Comparison of ENCODE assay signal across 25 mouse cellular contexts in the genomic region with DNA sequence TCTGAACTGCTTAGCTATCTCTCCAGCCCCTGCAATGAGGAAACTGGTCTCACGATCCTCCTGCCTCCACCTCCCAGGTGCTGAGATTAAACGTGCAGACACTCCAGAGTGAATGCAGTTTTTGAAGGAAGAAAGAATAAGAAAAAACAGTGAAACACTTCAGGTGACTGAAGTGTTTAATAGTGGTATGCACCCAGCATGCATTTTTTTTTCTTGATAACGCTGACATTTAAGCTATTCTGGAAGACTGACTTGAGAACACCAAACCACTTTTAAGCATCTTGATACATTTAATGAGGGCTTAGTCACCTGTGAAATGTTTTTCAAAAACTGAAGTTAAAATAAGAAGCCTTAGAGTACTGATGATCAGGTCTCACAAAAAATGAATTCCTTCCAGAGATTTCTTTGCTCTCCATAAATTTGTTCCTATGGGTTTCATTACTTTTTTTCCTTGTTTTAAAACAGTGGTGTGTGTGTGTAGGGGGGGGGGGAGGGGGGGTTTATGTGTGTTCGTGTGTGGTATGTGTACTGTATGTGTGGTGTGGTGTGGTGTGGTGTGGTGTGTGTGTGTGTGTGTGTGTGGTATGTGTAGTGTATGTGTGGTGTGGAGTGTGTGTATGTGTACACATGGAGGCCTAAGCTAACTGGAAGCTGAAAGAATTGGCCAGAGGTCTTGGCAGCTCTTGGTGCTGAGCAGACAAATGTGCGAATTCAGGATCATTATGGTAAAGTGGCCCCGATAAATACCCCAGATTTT.
"Had no signal": no experiment of that assay in that cellular context is flagged by ENCODE, and none has a peak within 500 bp of the region (broad histone marks: within the 10 kb centered on the region; RNA-seq: fewer than 3 reads in every experiment).

No protein-coding gene starts in this region.

- ATAC-seq: hindbrain, postnatal 0 days; intestine, embryonic 16.5 days had no signal

- H3K27ac ChIP-seq: heart, adult 2 months; heart, embryonic 13.5 days; heart, embryonic 15.5 days; hindbrain, embryonic 13.5 days; hindbrain, embryonic 15.5 days; hindbrain, postnatal 0 days; kidney, embryonic 15.5 days; kidney, postnatal 0 days; limb, embryonic 13.5 days; limb, embryonic 15.5 days had no signal

- H3K27me3 ChIP-seq: heart, embryonic 13.5 days; heart, embryonic 15.5 days; hindbrain, embryonic 13.5 days; hindbrain, embryonic 15.5 days; kidney, embryonic 15.5 days; limb, embryonic 13.5 days; limb, embryonic 15.5 days had no signal

- H3K4me1 ChIP-seq: hindbrain, embryonic 13.5 days; hindbrain, embryonic 15.5 days; limb, embryonic 15.5 days had no signal

- H3K36me3 ChIP-seq: heart, embryonic 13.5 days; heart, embryonic 15.5 days; hindbrain, embryonic 13.5 days; hindbrain, embryonic 15.5 days; kidney, embryonic 15.5 days; limb, embryonic 13.5 days had no signal

- H3K4me3 ChIP-seq: heart, adult 2 months; heart, embryonic 13.5 days; heart, embryonic 15.5 days; hindbrain, embryonic 13.5 days; hindbrain, embryonic 15.5 days; kidney, embryonic 15.5 days; limb, embryonic 13.5 days; limb, embryonic 15.5 days had no signal

- DNase-seq: gastrocnemius, postnatal 14 days; gastrocnemius, postnatal 36 days; heart, adult 11 months; heart, adult 2 months; heart, postnatal 14 days; heart, postnatal 36 days; kidney, adult 11 months; kidney, adult 2 months; kidney, adult 9 months; kidney, postnatal 14 days; kidney, postnatal 36 days; layer of hippocampus, adult 9-11 months; layer of hippocampus, postnatal 36 days; left cerebral cortex, postnatal 4 days had no signal

- H3K9me3 ChIP-seq: heart, embryonic 13.5 days; heart, embryonic 15.5 days; hindbrain, embryonic 13.5 days; hindbrain, embryonic 15.5 days; kidney, embryonic 15.5 days; limb, embryonic 13.5 days; limb, embryonic 15.5 days had no signal

- H3K4me2 ChIP-seq: heart, embryonic 11.5 days; heart, embryonic 13.5 days; heart, embryonic 15.5 days; hindbrain, embryonic 13.5 days; hindbrain, embryonic 15.5 days; kidney, embryonic 15.5 days; limb, embryonic 13.5 days; limb, embryonic 15.5 days had no signal

- H3K9ac ChIP-seq: heart, embryonic 13.5 days; heart, embryonic 15.5 days; hindbrain, embryonic 13.5 days; hindbrain, embryonic 15.5 days; kidney, embryonic 15.5 days; limb, embryonic 13.5 days; limb, embryonic 15.5 days had no signal
